Mouse (Mus musculus): Measurements from ENCODE around the gene Dusp11.

- no peak for TF ChIP-seq POLR2A (IDR thresholded peaks at IDR 0.05; ENCODE audit: insufficient read depth, low read depth, low read length)
- TF ChIP-seq EP300 (IDR thresholded peaks at IDR 0.05; ENCODE audit: insufficient read depth, low read depth, low read length) = no peak
Measured at GRCm38 (mm10) chr6:86009980-86010379, 48.5 kb upstream of the Dusp11 start.
